Mouse (Mus musculus) forebrain, embryonic 14.5 days (tissue): ENCODE measurements at regions not wholly inside any gene's neighbourhood (a gene's known extent, or its start where the extent isn't known, plus 50 kb on each side); places are given as distances from the start of the nearest gene placed in this dataset.

Source experiments
- ATAC-seq: fragments of 200-750 bp; cut with Nextera tagmentation; 2 replicates; pipeline ENCODE4 v1.8.0; 2017; ENCODE audit warnings: mild to moderate bottlenecking, moderate library complexity
- DNase-seq: peaks from one replicate; pipeline ENCODE4 v3.0.0-alpha.2; 2015; ENCODE audit warnings: low spot score
- H3K27ac ChIP-seq: fragments of 300-500 bp; sonication (generic); 2 replicates; pipeline ENCODE4 v1.5.1; 2014; ENCODE audit warnings: low read depth, mild to moderate bottlenecking, control low read depth, low read length, moderate library complexity
- H3K27me3 ChIP-seq: fragments of 300-500 bp; sonication (generic); replicated peaks from 2 replicates; pipeline ENCODE4 v1.6.1; 2014; ENCODE audit warnings: low read length, control low read depth, mixed read lengths; ENCODE audit not compliant: control insufficient read depth, insufficient read depth
- H3K36me3 ChIP-seq: fragments of 300-500 bp; sonication (generic); 2 replicates; pipeline ENCODE4 v1.6.1; 2014; ENCODE audit warnings: low read length, control low read depth; ENCODE audit not compliant: control insufficient read depth, insufficient read depth
- H3K4me1 ChIP-seq: fragments of 300-500 bp; sonication (generic); 2 replicates; pipeline ENCODE4 v1.6.1; 2014; ENCODE audit warnings: antibody characterized with exemption, low read length, control low read depth; ENCODE audit not compliant: control insufficient read depth, insufficient read depth
- H3K4me2 ChIP-seq: fragments of 300-500 bp; sonication (generic); 2 replicates; pipeline ENCODE4 v1.6.1; 2014; ENCODE audit warnings: mild to moderate bottlenecking, control low read depth, low read length
- H3K4me3 ChIP-seq: fragments of 300-500 bp; sonication (generic); 2 replicates; pipeline ENCODE4 v1.5.1; 2014; ENCODE audit warnings: low read depth, low read length, control low read depth
- H3K9ac ChIP-seq: fragments of 300-500 bp; sonication (generic); 2 replicates; pipeline ENCODE4 v1.6.1; 2014; ENCODE audit warnings: mild to moderate bottlenecking, low read length, control low read depth, moderate library complexity
- H3K9me3 ChIP-seq: fragments of 300-500 bp; sonication (generic); replicated peaks from 2 replicates; pipeline ENCODE4 v1.6.1; 2016; ENCODE audit warnings: low read length, control low read depth, mixed read lengths; ENCODE audit not compliant: control insufficient read depth
- WGBS: fragments of 180-500 bp; shearing (Covaris S2); extraction: QIAGEN DNeasy Blood & Tissue Kit; methylation state at CpG from one replicate; pipeline ENCODE4 v1.1.7; 2014; 5-methylcytosine and 5-hydroxymethylcytosine counted together

- ATAC-seq = peak; percentile 78
- no peaks in the 10 kb centered on the region for H3K36me3 ChIP-seq
- 77% methylated on average over 2 of the region's 2 CpGs for WGBS
- no peaks in the 10 kb centered on the region for H3K9me3 ChIP-seq
- peak; percentile 3 for DNase-seq
- no peak overlapping the region for H3K4me2 ChIP-seq
- no peak overlapping the region for H3K27ac ChIP-seq
- no peak overlapping the region for H3K4me3 ChIP-seq
- no peak overlapping the region for H3K9ac ChIP-seq
- no peaks in the 10 kb centered on the region for H3K4me1 ChIP-seq
- no peaks in the 10 kb centered on the region for H3K27me3 ChIP-seq
These were observed 134.9 kb downstream of the Gm1140 start for GRCm38 (mm10) chrX:67558441-67558840.
